Mouse (Mus musculus) kidney, adult 18-20 months (tissue): ENCODE measurements at regions not wholly inside any gene's neighbourhood (a gene's known extent, or its start where the extent isn't known, plus 50 kb on each side); places are given as distances from the start of the nearest gene placed in this dataset.

Source experiments
- DNase-seq: peaks from one replicate; pipeline ENCODE4 v3.0.0; 2021

- peak; percentile 40 for DNase-seq
These were observed 885.1 kb upstream of the Pou3f3 start for GRCm38 (mm10) chr1:41810318-41810964.

GRCm38 (mm10) chr1:41811130-41811529 is 884.4 kb upstream of the Pou3f3 start:
- no peak for DNase-seq

GRCm38 (mm10) chr1:41812071-41812470 is 883.5 kb upstream of the Pou3f3 start:
- DNase-seq: no peak

- no peak for DNase-seq
These were observed 881.2 kb upstream of the Pou3f3 start for GRCm38 (mm10) chr1:41814032-41815005.

GRCm38 (mm10) chr1:41815021-41815420 is 880.5 kb upstream of the Pou3f3 start:
- no peak for DNase-seq

- DNase-seq: no peak
These were observed 872.8 kb upstream of the Pou3f3 start for GRCm38 (mm10) chr1:41822742-41823141.

GRCm38 (mm10) chr1:41825223-41825622 is 870.3 kb upstream of the Pou3f3 start:
- DNase-seq: no peak

GRCm38 (mm10) chr1:41831641-41832040 is 863.9 kb upstream of the Pou3f3 start:
- no peak for DNase-seq
